Mouse (Mus musculus): ENCODE results near the gene Stradb. TPM values are rescaled to one million over a fixed set of nuclear protein-coding genes. Genes with fewer than 3 reads are reported as not detected.

The Stradb gene
- polyA plus RNA-seq, 1 experiment from 2014 or later, result 108 TPM

- peak overlapping the region; percentile 86 for H3K27ac ChIP-seq (ENCODE audit: low read depth, low read length)
- H3K4me3 ChIP-seq (ENCODE audit: low read length), result peak overlapping the region; percentile 83
- ATAC-seq, result no peak; the same call in 1 of the 2 replicates
- peaks cover 36% of the 10 kb centered on the region for H3K4me1 ChIP-seq (ENCODE audit: control insufficient read depth, insufficient read depth, low read depth, low read length)
- peak overlapping the region; percentile 92 for H3K9ac ChIP-seq (ENCODE audit: low read depth, low read length)
- no peaks in the 10 kb centered on the region for H3K27me3 ChIP-seq (replicated peaks; ENCODE audit: control insufficient read depth, insufficient read depth, low read length)
- H3K9me3 ChIP-seq (ENCODE audit: control insufficient read depth, low read length), result no peaks in the 10 kb centered on the region
- H3K36me3 ChIP-seq (ENCODE audit: control insufficient read depth, insufficient read depth, low read length), result 0 out of 2 replicates have a peak, but pooled peaks cover 3% of the 10 kb centered on the region
- peak overlapping the region; percentile 67 for H3K4me2 ChIP-seq (ENCODE audit: low read length)
- 0% methylated on average over 28 of the region's 28 CpGs for WGBS
These were observed 414 bp upstream of the Stradb start for GRCm38 (mm10) chr1:58972851-58973365.

- H3K9ac ChIP-seq (ENCODE audit: low read depth, low read length), result no peak overlapping the region
- no peaks in the 10 kb centered on the region for H3K4me1 ChIP-seq (ENCODE audit: control insufficient read depth, insufficient read depth, low read depth, low read length)
- peaks cover 34% of the 10 kb centered on the region for H3K36me3 ChIP-seq (ENCODE audit: control insufficient read depth, insufficient read depth, low read length)
- no peak overlapping the region for H3K4me2 ChIP-seq (ENCODE audit: low read length)
- WGBS, result 87% methylated on average over 3 of the region's 3 CpGs
- no peaks in the 10 kb centered on the region for H3K9me3 ChIP-seq (ENCODE audit: control insufficient read depth, low read length)
- H3K27ac ChIP-seq (ENCODE audit: low read depth, low read length), result no peak overlapping the region
- H3K4me3 ChIP-seq (ENCODE audit: low read length), result no peak overlapping the region
- no peaks in the 10 kb centered on the region for H3K27me3 ChIP-seq (replicated peaks; ENCODE audit: control insufficient read depth, insufficient read depth, low read length)
- ATAC-seq, result no peak
These were observed 9.0 kb downstream of the Stradb start for GRCm38 (mm10) chr1:58982276-58982675.

- Histone ChIP-seq H3K27ac (ENCODE audit: low read depth, low read length) (no peak overlapping the region), H3K27me3 (replicated peaks; ENCODE audit: control insufficient read depth, insufficient read depth, low read length) (no peaks in the 10 kb centered on the region), H3K36me3 (ENCODE audit: control insufficient read depth, insufficient read depth, low read length) (peaks cover 40% of the 10 kb centered on the region), H3K4me2 (ENCODE audit: low read length) (no peak overlapping the region), H3K4me1 (ENCODE audit: control insufficient read depth, insufficient read depth, low read depth, low read length) (no peaks in the 10 kb centered on the region), H3K4me3 (ENCODE audit: low read length) (no peak overlapping the region), H3K9me3 (ENCODE audit: control insufficient read depth, low read length) (no peaks in the 10 kb centered on the region), H3K9ac (ENCODE audit: low read depth, low read length) (no peak overlapping the region)
- ATAC-seq, result no peak
- WGBS, result 89% methylated on average over 5 of the region's 5 CpGs
These were observed 11.3 kb downstream of the Stradb start for GRCm38 (mm10) chr1:58984586-58984985.

GRCm38 (mm10) chr1:58993144-58993543 lies 19.8 kb downstream of the Stradb start:
- Histone ChIP-seq H3K36me3 (ENCODE audit: control insufficient read depth, insufficient read depth, low read length) (peaks cover 22% of the 10 kb centered on the region), H3K4me2 (ENCODE audit: low read length) (no peak overlapping the region), H3K4me3 (ENCODE audit: low read length) (no peak overlapping the region), H3K4me1 (ENCODE audit: control insufficient read depth, insufficient read depth, low read depth, low read length) (no peaks in the 10 kb centered on the region), H3K27ac (ENCODE audit: low read depth, low read length) (no peak overlapping the region), H3K27me3 (replicated peaks; ENCODE audit: control insufficient read depth, insufficient read depth, low read length) (no peaks in the 10 kb centered on the region), H3K9me3 (ENCODE audit: control insufficient read depth, low read length) (no peaks in the 10 kb centered on the region), H3K9ac (ENCODE audit: low read depth, low read length) (no peak overlapping the region)
- WGBS, result 93% methylated on average over 7 of the region's 7 CpGs
- no peak for ATAC-seq

GRCm38 (mm10) chr1:58993723-58994122 lies 20.4 kb downstream of the Stradb start:
- H3K4me2 ChIP-seq (ENCODE audit: low read length), result no peak overlapping the region
- no peak overlapping the region for H3K9ac ChIP-seq (ENCODE audit: low read depth, low read length)
- H3K36me3 ChIP-seq (ENCODE audit: control insufficient read depth, insufficient read depth, low read length), result peaks cover 19% of the 10 kb centered on the region
- H3K4me3 ChIP-seq (ENCODE audit: low read length), result no peak overlapping the region
- H3K27me3 ChIP-seq (replicated peaks; ENCODE audit: control insufficient read depth, insufficient read depth, low read length), result no peaks in the 10 kb centered on the region
- ATAC-seq, result no peak
- 22% methylated on average over 1 of the region's 1 CpGs for WGBS
- H3K27ac ChIP-seq (ENCODE audit: low read depth, low read length), result no peak overlapping the region
- no peaks in the 10 kb centered on the region for H3K4me1 ChIP-seq (ENCODE audit: control insufficient read depth, insufficient read depth, low read depth, low read length)
- no peaks in the 10 kb centered on the region for H3K9me3 ChIP-seq (ENCODE audit: control insufficient read depth, low read length)

GRCm38 (mm10) chr1:58995313-58995712 lies 22.0 kb downstream of the Stradb start:
- WGBS, result 93% methylated on average over 5 of the region's 5 CpGs
- Histone ChIP-seq H3K4me1 (ENCODE audit: control insufficient read depth, insufficient read depth, low read depth, low read length) (no peaks in the 10 kb centered on the region), H3K9ac (ENCODE audit: low read depth, low read length) (no peak overlapping the region), H3K4me3 (ENCODE audit: low read length) (no peak overlapping the region), H3K4me2 (ENCODE audit: low read length) (no peak overlapping the region), H3K9me3 (ENCODE audit: control insufficient read depth, low read length) (no peaks in the 10 kb centered on the region), H3K36me3 (ENCODE audit: control insufficient read depth, insufficient read depth, low read length) (peaks cover 14% of the 10 kb centered on the region), H3K27me3 (replicated peaks; ENCODE audit: control insufficient read depth, insufficient read depth, low read length) (no peaks in the 10 kb centered on the region), H3K27ac (ENCODE audit: low read depth, low read length) (no peak overlapping the region)
- ATAC-seq, result no peak

- H3K9me3 ChIP-seq (ENCODE audit: control insufficient read depth, low read length), result no peaks in the 10 kb centered on the region
- no peak overlapping the region for H3K4me2 ChIP-seq (ENCODE audit: low read length)
- H3K4me1 ChIP-seq (ENCODE audit: control insufficient read depth, insufficient read depth, low read depth, low read length), result no peaks in the 10 kb centered on the region
- no peak overlapping the region for H3K9ac ChIP-seq (ENCODE audit: low read depth, low read length)
- H3K27me3 ChIP-seq (replicated peaks; ENCODE audit: control insufficient read depth, insufficient read depth, low read length), result no peaks in the 10 kb centered on the region
- H3K27ac ChIP-seq (ENCODE audit: low read depth, low read length), result no peak overlapping the region
- H3K36me3 ChIP-seq (ENCODE audit: control insufficient read depth, insufficient read depth, low read length), result no peaks in the 10 kb centered on the region
- H3K4me3 ChIP-seq (ENCODE audit: low read length), result no peak overlapping the region
- 47% methylated on average over 4 of the region's 4 CpGs for WGBS
- ATAC-seq, result no peak
These were observed 35.9 kb downstream of the Stradb start for GRCm38 (mm10) chr1:59009250-59009649.

- Histone ChIP-seq H3K4me2 (ENCODE audit: low read length) (no peak overlapping the region), H3K4me1 (ENCODE audit: control insufficient read depth, insufficient read depth, low read depth, low read length) (no peaks in the 10 kb centered on the region), H3K27me3 (replicated peaks; ENCODE audit: control insufficient read depth, insufficient read depth, low read length) (no peaks in the 10 kb centered on the region), H3K36me3 (ENCODE audit: control insufficient read depth, insufficient read depth, low read length) (no peaks in the 10 kb centered on the region), H3K27ac (ENCODE audit: low read depth, low read length) (no peak overlapping the region), H3K9ac (ENCODE audit: low read depth, low read length) (no peak overlapping the region), H3K4me3 (ENCODE audit: low read length) (no peak overlapping the region), H3K9me3 (ENCODE audit: control insufficient read depth, low read length) (no peaks in the 10 kb centered on the region)
- ATAC-seq, result no peak
- WGBS, result 67% methylated on average over 3 of the region's 3 CpGs
These were observed 48.2 kb downstream of the Stradb start for GRCm38 (mm10) chr1:59021556-59021955.

- 79% methylated on average over 5 of the region's 5 CpGs for WGBS
- no peaks in the 10 kb centered on the region for H3K4me1 ChIP-seq (ENCODE audit: control insufficient read depth, insufficient read depth, low read depth, low read length)
- no peak overlapping the region for H3K27ac ChIP-seq (ENCODE audit: low read depth, low read length)
- no peak overlapping the region for H3K4me2 ChIP-seq (ENCODE audit: low read length)
- H3K4me3 ChIP-seq (ENCODE audit: low read length), result no peak overlapping the region
- H3K27me3 ChIP-seq (replicated peaks; ENCODE audit: control insufficient read depth, insufficient read depth, low read length), result no peaks in the 10 kb centered on the region
- no peaks in the 10 kb centered on the region for H3K36me3 ChIP-seq (ENCODE audit: control insufficient read depth, insufficient read depth, low read length)
- no peaks in the 10 kb centered on the region for H3K9me3 ChIP-seq (ENCODE audit: control insufficient read depth, low read length)
- ATAC-seq, result no peak
- no peak overlapping the region for H3K9ac ChIP-seq (ENCODE audit: low read depth, low read length)
These were observed 64.4 kb downstream of the Stradb start for GRCm38 (mm10) chr1:59037723-59038122.

Data from hindbrain, embryonic 16.5 days (tissue).